Mouse (Mus musculus) lung, adult 2 months (tissue): ENCODE measurements around the gene Elavl1.

Source experiments
- CTCF ChIP-seq: fragments of 200-500 bp; IDR thresholded peaks from 2 replicates; pipeline ENCODE4 v1.5.1; 2011; ENCODE audit warnings: mild to moderate bottlenecking, low read length, control low read depth; ENCODE audit not compliant: insufficient read depth
- POLR2A ChIP-seq: fragments of 200-500 bp; IDR thresholded peaks from 2 replicates; pipeline ENCODE4 v1.6.1; 2011; ENCODE audit warnings: low read depth, mild to moderate bottlenecking, control low read depth, low read length, borderline replicate concordance; ENCODE audit errors: extremely low read depth

- TF ChIP-seq POLR2A (no peak), CTCF (no peak)
Observed at GRCm38 (mm10) chr8:4367808-4368207, 42.6 kb upstream of the Elavl1 start.
